Mouse (Mus musculus) hindbrain, embryonic 10.5 days (tissue): ENCODE data around the gene Nup188. TPM values are rescaled to one million over a fixed set of nuclear protein-coding genes. Genes with fewer than 3 reads are reported as not detected.

ENCODE experiments used
- DNase-seq: peaks from one replicate; pipeline ENCODE4 v3.0.0-alpha.2; 2017; ENCODE audit warnings: low spot score
- H3K27ac ChIP-seq: fragments of 300-500 bp; sonication (generic); 2 replicates; pipeline ENCODE4 v1.5.1; 2016; ENCODE audit warnings: mild to moderate bottlenecking, moderate library complexity
- H3K27me3 ChIP-seq: fragments of 300-500 bp; sonication (generic); 2 replicates; pipeline ENCODE4 v1.6.1; 2016; ENCODE audit warnings: mild to moderate bottlenecking; ENCODE audit not compliant: poor library complexity, insufficient read depth, severe bottlenecking
- H3K36me3 ChIP-seq: fragments of 300-500 bp; sonication (generic); 2 replicates; pipeline ENCODE4 v1.6.1; 2016; ENCODE audit warnings: mild to moderate bottlenecking, moderate library complexity
- H3K4me1 ChIP-seq: fragments of 300-500 bp; sonication (generic); replicated peaks from 2 replicates; pipeline ENCODE4 v1.6.1; 2016; ENCODE audit warnings: mild to moderate bottlenecking
- H3K4me3 ChIP-seq: fragments of 300-500 bp; sonication (generic); 2 replicates; pipeline ENCODE4 v1.5.1; 2016; ENCODE audit warnings: mild to moderate bottlenecking, moderate library complexity
- H3K9me3 ChIP-seq: fragments of 300-500 bp; sonication (generic); 2 replicates; pipeline ENCODE4 v1.6.1; 2016; ENCODE audit warnings: mild to moderate bottlenecking, moderate library complexity
- WGBS: fragments of 180-500 bp; shearing (Covaris S2); methylation state at CpG from one replicate; pipeline ENCODE4 v1.1.7; 2016; 5-methylcytosine and 5-hydroxymethylcytosine counted together
- polyA plus RNA-seq: library from polyadenylated mRNA; unstranded; fragments of >200 nt; fragmentation: Nextera tagmentation; extraction: Ambion mirVana; gene quantifications from 2 replicates; pipeline ENCODE4 v1.2.1, GENCODE M21; 2016

Nup188 gene
- polyA plus RNA-seq, 1 experiment from 2014 or later = 62.6 TPM

GRCm38 (mm10) chr2:30269241-30269990 lies 16.8 kb upstream of the Nup188 start:
- H3K27me3 ChIP-seq = no peaks in the 10 kb centered on the region
- no peaks in the 10 kb centered on the region for H3K9me3 ChIP-seq
- H3K36me3 ChIP-seq = peaks cover 30% of the 10 kb centered on the region
- DNase-seq = no peak
- H3K4me1 ChIP-seq = peaks cover 29% of the 10 kb centered on the region
- WGBS = 90% methylated on average over 17 of the region's 17 CpGs
- no peak overlapping the region for H3K4me3 ChIP-seq
- peak overlapping the region; percentile 23; the same call in 1 of the 2 replicates for H3K27ac ChIP-seq

GRCm38 (mm10) chr2:30270134-30270533 lies 16.1 kb upstream of the Nup188 start:
- Histone ChIP-seq H3K36me3 (peaks cover 23% of the 10 kb centered on the region), H3K27me3 (no peaks in the 10 kb centered on the region), H3K4me3 (no peak overlapping the region), H3K27ac (no peak overlapping the region), H3K4me1 (peaks cover 25% of the 10 kb centered on the region), H3K9me3 (no peaks in the 10 kb centered on the region)
- whole genome bisulfite sequencing = 66% methylated on average over 1 of the region's 1 CpGs
- DNase-seq = peak; percentile 53

DNA sequence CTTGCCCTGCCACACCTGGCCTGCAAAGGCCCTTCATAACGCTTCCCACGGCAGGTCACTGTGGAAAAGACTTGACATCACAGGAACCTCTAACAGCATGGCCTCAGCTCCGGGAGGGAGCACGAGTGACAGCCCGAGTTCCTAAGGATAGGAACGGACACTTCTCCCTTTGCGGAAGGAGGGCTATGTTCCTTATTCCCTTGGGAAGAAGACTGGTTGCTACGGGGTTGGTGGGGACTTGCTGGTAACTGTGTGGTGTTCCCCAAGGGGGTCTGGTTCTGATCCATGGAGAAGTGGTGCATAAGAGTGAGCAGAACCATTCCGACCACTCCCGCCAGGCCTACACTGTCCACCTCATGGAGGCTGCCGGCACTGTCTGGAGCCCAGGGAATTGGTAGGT lies 5.5 kb upstream of the Nup188 start, which contains the start of gene Gm28038:
Gm28038 (plus strand) TSS at position 301 of the 400 bp plus-strand sequence.
- DNase-seq = no peak
- no peak within 1 kb of the TSS for H3K27ac ChIP-seq
- H3K4me3 ChIP-seq = no peak within 1 kb of the TSS
- WGBS = 92% methylated on average over 11 of the region's 11 CpGs
- peaks cover 11% of the 10 kb centered on the region; the same call in 1 of the 2 replicates for H3K36me3 ChIP-seq
- H3K4me1 ChIP-seq = peaks cover 13% of the 10 kb centered on the region
- no peaks in the 10 kb centered on the region for H3K9me3 ChIP-seq
- no peaks in the 10 kb centered on the region for H3K27me3 ChIP-seq

DNA sequence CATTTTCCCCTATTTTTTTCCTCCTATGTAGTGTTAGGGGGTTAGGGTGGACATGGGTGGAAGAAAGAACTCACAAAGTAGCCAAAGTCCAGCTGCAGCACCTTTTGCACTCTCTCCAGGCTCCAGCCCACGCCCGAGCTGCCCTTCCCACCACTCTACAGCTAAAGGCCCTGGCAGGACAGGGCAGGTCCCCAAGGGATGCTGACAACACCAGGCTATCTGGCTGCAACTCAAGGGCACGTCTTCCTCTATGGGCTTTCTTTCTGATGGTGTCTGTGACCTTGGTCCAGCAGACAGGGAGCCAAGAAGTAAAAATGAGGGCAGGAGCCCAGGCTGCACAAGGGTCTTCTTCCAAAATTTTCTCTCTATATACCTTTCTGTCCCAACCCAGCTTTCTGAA lies 4.5 kb upstream of the Nup188 start:
- DNase-seq = no peak
- WGBS = 81% methylated on average over 3 of the region's 3 CpGs

DNA sequence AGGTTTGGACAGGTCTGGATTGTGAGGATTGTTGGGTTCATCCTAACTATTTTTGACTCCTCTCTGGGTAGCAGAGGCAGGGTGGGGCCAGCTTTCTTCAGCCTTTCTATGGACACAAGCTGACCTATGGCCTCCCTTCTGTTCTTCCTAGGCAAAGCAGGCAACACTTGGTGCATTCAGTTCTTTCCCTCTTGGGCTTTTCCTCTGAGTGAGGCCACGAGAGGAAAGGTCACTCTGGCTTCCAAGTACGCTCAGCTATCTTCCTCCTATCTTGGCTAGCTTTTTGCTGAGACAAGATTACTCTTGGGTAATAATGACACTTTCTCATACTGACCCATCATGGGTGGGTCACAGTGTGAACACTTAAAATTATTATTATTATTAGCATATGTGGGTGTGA lies 3.0 kb upstream of the Nup188 start:
- no peak overlapping the region for H3K4me3 ChIP-seq
- peaks cover 7% of the 10 kb centered on the region for H3K36me3 ChIP-seq
- no peaks in the 10 kb centered on the region for H3K9me3 ChIP-seq
- no peaks in the 10 kb centered on the region for H3K27me3 ChIP-seq
- no peak overlapping the region for H3K27ac ChIP-seq
- WGBS = 77% methylated on average over 2 of the region's 2 CpGs
- DNase-seq = no peak
- H3K4me1 ChIP-seq = peaks cover 28% of the 10 kb centered on the region

More for the DNA sequence above, 4.5 kb upstream of the Nup188 start:
- Histone ChIP-seq H3K27me3 (no peaks in the 10 kb centered on the region), H3K4me3 (no peak overlapping the region), H3K27ac (no peak overlapping the region), H3K9me3 (no peaks in the 10 kb centered on the region), H3K4me1 (peaks cover 16% of the 10 kb centered on the region), H3K36me3 (peaks cover 11% of the 10 kb centered on the region; the same call in 1 of the 2 replicates)

DNA sequence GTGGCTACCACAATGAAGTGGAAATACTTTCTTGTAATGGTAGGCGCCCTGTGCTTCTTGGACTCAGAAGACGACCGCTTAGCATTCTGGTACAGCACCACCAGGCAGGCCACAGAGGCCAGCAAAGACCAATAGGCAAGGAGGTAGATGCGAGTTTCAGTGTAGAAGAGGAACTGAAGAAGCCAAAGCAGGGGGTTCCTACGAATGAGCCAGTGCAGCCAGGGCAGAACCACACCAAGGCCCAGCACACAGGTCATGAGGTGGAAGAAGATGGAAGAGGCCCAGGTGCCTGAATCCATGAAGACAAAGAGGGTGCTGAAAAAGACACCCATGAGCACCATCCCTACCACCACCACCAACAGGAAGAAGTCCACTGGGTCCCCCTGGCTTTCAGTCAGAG lies 1.2 kb upstream of the Nup188 start:
- Histone ChIP-seq H3K36me3 (peaks cover 18% of the 10 kb centered on the region), H3K27ac (no peak overlapping the region), H3K9me3 (no peaks in the 10 kb centered on the region), H3K4me1 (peaks cover 28% of the 10 kb centered on the region), H3K4me3 (peak overlapping the region; percentile 100), H3K27me3 (no peaks in the 10 kb centered on the region)
- no peak for DNase-seq
- 87% methylated on average over 5 of the region's 5 CpGs for WGBS

GRCm38 (mm10) chr2:30285416-30286181 lies 598 bp upstream of the Nup188 start:
- whole genome bisulfite sequencing = 18% methylated on average over 38 of the region's 38 CpGs
- no peaks in the 10 kb centered on the region for H3K27me3 ChIP-seq
- peak overlapping the region; percentile 100 for H3K4me3 ChIP-seq
- peaks cover 23% of the 10 kb centered on the region for H3K36me3 ChIP-seq
- H3K9me3 ChIP-seq = no peaks in the 10 kb centered on the region
- DNase-seq = no peak
- H3K4me1 ChIP-seq = peaks cover 28% of the 10 kb centered on the region
- H3K27ac ChIP-seq = peak overlapping the region; percentile 95

GRCm38 (mm10) chr2:30287027-30287373 lies 803 bp downstream of the Nup188 start:
- H3K4me3 ChIP-seq = peak overlapping the region; percentile 100
- no peaks in the 10 kb centered on the region for H3K9me3 ChIP-seq
- peak overlapping the region; percentile 95 for H3K27ac ChIP-seq
- DNase-seq = peak; percentile 39
- peaks cover 28% of the 10 kb centered on the region for H3K4me1 ChIP-seq
- H3K27me3 ChIP-seq = no peaks in the 10 kb centered on the region
- H3K36me3 ChIP-seq = peaks cover 34% of the 10 kb centered on the region
- under 1% methylated on average over 10 of the region's 10 CpGs for WGBS

DNA sequence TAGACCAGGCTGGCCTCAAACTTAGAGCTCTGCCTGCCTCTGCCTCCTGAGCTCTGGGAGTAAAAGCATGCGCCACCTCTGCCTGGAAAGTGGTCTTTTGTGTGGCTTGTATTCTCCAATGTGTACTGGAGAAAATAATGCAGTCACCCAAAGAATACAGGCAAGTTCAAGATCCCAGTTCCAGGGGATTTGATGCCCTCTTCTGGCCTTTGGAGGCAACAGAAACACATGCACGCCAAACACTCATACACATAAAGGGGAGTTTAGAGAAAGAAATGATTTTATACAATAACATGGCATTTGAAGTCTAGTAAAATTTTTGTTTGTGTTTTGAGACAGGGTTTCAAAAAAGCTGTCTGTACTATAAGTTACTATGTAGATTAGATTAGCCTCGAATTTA lies 13.3 kb downstream of the Nup188 start:
- H3K4me1 ChIP-seq = no peaks in the 10 kb centered on the region
- 87% methylated on average over 3 of the region's 3 CpGs for WGBS
- H3K27me3 ChIP-seq = no peaks in the 10 kb centered on the region
- peaks cover 95% of the 10 kb centered on the region for H3K36me3 ChIP-seq
- no peak for DNase-seq
- H3K4me3 ChIP-seq = no peak overlapping the region
- no peaks in the 10 kb centered on the region for H3K9me3 ChIP-seq
- H3K27ac ChIP-seq = no peak overlapping the region

- no peak overlapping the region for H3K27ac ChIP-seq
- H3K27me3 ChIP-seq = no peaks in the 10 kb centered on the region
- no peaks in the 10 kb centered on the region for H3K9me3 ChIP-seq
- WGBS = 89% methylated on average over 5 of the region's 5 CpGs
- no peak for DNase-seq
- no peak overlapping the region for H3K4me3 ChIP-seq
- peaks cover 100% of the 10 kb centered on the region for H3K36me3 ChIP-seq
- H3K4me1 ChIP-seq = no peaks in the 10 kb centered on the region
These were observed 13.8 kb downstream of the Nup188 start for GRCm38 (mm10) chr2:30299966-30300365.

- H3K4me1 ChIP-seq = no peaks in the 10 kb centered on the region
- 95% methylated on average over 7 of the region's 7 CpGs for WGBS
- no peak for DNase-seq
- H3K27me3 ChIP-seq = no peaks in the 10 kb centered on the region
- H3K36me3 ChIP-seq = peaks cover 100% of the 10 kb centered on the region
- H3K9me3 ChIP-seq = no peaks in the 10 kb centered on the region
- no peak overlapping the region for H3K4me3 ChIP-seq
- H3K27ac ChIP-seq = no peak overlapping the region
These were observed 19.9 kb downstream of the Nup188 start for GRCm38 (mm10) chr2:30306087-30306486.

DNA sequence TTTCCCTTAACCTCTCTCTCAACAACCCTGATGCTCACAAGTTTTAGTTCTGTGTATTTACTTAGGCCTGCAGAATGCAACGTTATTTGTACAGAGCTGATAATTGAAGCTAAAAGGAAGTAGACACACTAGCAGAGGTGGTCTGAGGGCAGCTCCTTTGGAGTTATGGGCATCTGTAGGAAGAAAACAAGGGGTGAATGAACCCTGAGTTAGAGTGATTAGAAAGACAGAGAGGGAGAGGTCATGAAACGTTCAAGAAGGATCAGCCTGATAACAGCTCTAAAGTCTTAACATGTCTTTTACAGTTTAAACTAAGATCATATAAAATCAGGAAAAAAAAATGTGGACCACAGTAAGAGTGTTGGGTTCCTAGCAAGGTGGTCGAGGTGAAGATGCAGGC lies 23.2 kb downstream of the Nup188 start:
- Histone ChIP-seq H3K9me3 (no peaks in the 10 kb centered on the region), H3K4me3 (no peak overlapping the region), H3K4me1 (no peaks in the 10 kb centered on the region), H3K27me3 (no peaks in the 10 kb centered on the region), H3K36me3 (peaks cover 98% of the 10 kb centered on the region), H3K27ac (no peak overlapping the region)
- no peak for DNase-seq
- WGBS = 92% methylated on average over 3 of the region's 3 CpGs

GRCm38 (mm10) chr2:30311481-30311880 lies 25.3 kb downstream of the Nup188 start:
- DNase-seq = no peak
- Histone ChIP-seq H3K4me3 (no peak overlapping the region), H3K27ac (no peak overlapping the region), H3K9me3 (no peaks in the 10 kb centered on the region), H3K36me3 (peaks cover 98% of the 10 kb centered on the region), H3K27me3 (no peaks in the 10 kb centered on the region), H3K4me1 (no peaks in the 10 kb centered on the region)
- 94% methylated on average over 2 of the region's 2 CpGs for WGBS
